Mouse (Mus musculus) embryonic facial prominence, embryonic 10.5 days (tissue): Measurements from ENCODE around the gene Pdp2. TPM values are rescaled to one million over a fixed set of nuclear protein-coding genes. Genes with fewer than 3 reads are reported as not detected.
"Not testable (repeated sequence)": the region's sequence is repeated elsewhere in the genome, so short reads cannot be mapped to it uniquely, and the experiment has no call there.

Experiments used
- DNase-seq: peaks from one replicate; pipeline ENCODE4 v3.0.0-alpha.2; 2017; ENCODE audit warnings: low spot score
- H3K27ac ChIP-seq: fragments of 300-500 bp; sonication (generic); replicated peaks from 2 replicates; pipeline ENCODE4 v1.5.1; 2016; ENCODE audit warnings: mild to moderate bottlenecking
- H3K27me3 ChIP-seq: fragments of 300-500 bp; sonication (generic); replicated peaks from 2 replicates; pipeline ENCODE4 v1.6.1; 2016; ENCODE audit warnings: low read depth, mild to moderate bottlenecking; ENCODE audit not compliant: poor library complexity, severe bottlenecking
- H3K36me3 ChIP-seq: fragments of 300-500 bp; sonication (generic); replicated peaks from 2 replicates; pipeline ENCODE4 v1.6.1; 2016; ENCODE audit warnings: mild to moderate bottlenecking, moderate library complexity
- H3K4me1 ChIP-seq: fragments of 300-500 bp; sonication (generic); 2 replicates; pipeline ENCODE4 v1.6.1; 2016
- H3K4me3 ChIP-seq: fragments of 300-500 bp; sonication (generic); 2 replicates; pipeline ENCODE4 v1.5.1; 2016; ENCODE audit warnings: mild to moderate bottlenecking, moderate library complexity
- H3K9me3 ChIP-seq: fragments of 300-500 bp; sonication (generic); 2 replicates; pipeline ENCODE4 v1.6.1; 2016; ENCODE audit warnings: mild to moderate bottlenecking
- WGBS: fragments of 180-500 bp; shearing (Covaris S2); methylation state at CpG from one replicate; pipeline ENCODE4 v1.1.7; 2016; 5-methylcytosine and 5-hydroxymethylcytosine counted together
- polyA plus RNA-seq: library from polyadenylated mRNA; unstranded; fragments of >200 nt; fragmentation: Nextera tagmentation; extraction: Ambion mirVana; gene quantifications from 2 replicates; pipeline ENCODE4 v1.2.1, GENCODE M21; 2016

Gene Pdp2
- polyA plus RNA-seq, 1 experiment from 2014 or later = 15.4 TPM

GRCm38 (mm10) chr8:104577606-104578005 lies 13.6 kb upstream of the Pdp2 start:
- not testable (repeated sequence) for H3K27me3 ChIP-seq, H3K9me3 ChIP-seq, H3K4me1 ChIP-seq, H3K27ac ChIP-seq, H3K36me3 ChIP-seq, DNase-seq, H3K4me3 ChIP-seq
- WGBS = 80% methylated on average over 17 of the region's 17 CpGs

GRCm38 (mm10) chr8:104584522-104584921 lies 6.7 kb upstream of the Pdp2 start:
- WGBS = 59% methylated on average over 1 of the region's 1 CpGs

GRCm38 (mm10) chr8:104590284-104590683 lies 967 bp upstream of the Pdp2 start:
- no peaks in the 10 kb centered on the region for H3K27me3 ChIP-seq
- peaks cover 18% of the 10 kb centered on the region for H3K4me1 ChIP-seq
- DNase-seq = no peak
- no peak overlapping the region for H3K4me3 ChIP-seq
- no peaks in the 10 kb centered on the region for H3K9me3 ChIP-seq
- 92% methylated on average over 3 of the region's 3 CpGs for WGBS
- H3K36me3 ChIP-seq = peaks cover 21% of the 10 kb centered on the region
- no peak overlapping the region for H3K27ac ChIP-seq

More at GRCm38 (mm10) chr8:104584522-104584921, 6.7 kb upstream of the Pdp2 start:
- no peaks in the 10 kb centered on the region for H3K4me1 ChIP-seq
- no peaks in the 10 kb centered on the region for H3K27me3 ChIP-seq
- H3K4me3 ChIP-seq = no peak overlapping the region
- H3K9me3 ChIP-seq = peaks cover 9% of the 10 kb centered on the region; the same call in 1 of the 2 replicates
- H3K27ac ChIP-seq = no peak overlapping the region
- H3K36me3 ChIP-seq = no peaks in the 10 kb centered on the region
- no peak for DNase-seq

- H3K27me3 ChIP-seq = no peaks in the 10 kb centered on the region
- peaks cover 36% of the 10 kb centered on the region for H3K36me3 ChIP-seq
- H3K27ac ChIP-seq = peak overlapping the region; percentile 87
- 2% methylated on average over 9 of the region's 9 CpGs for WGBS
- H3K9me3 ChIP-seq = no peaks in the 10 kb centered on the region
- no peak for DNase-seq
- peak overlapping the region; percentile 87 for H3K4me3 ChIP-seq
- peaks cover 18% of the 10 kb centered on the region for H3K4me1 ChIP-seq
Observed at GRCm38 (mm10) chr8:104591856-104592255, 605 bp downstream of the Pdp2 start.

GRCm38 (mm10) chr8:104592566-104592965 lies 1.3 kb downstream of the Pdp2 start:
- 82% methylated on average over 6 of the region's 6 CpGs for WGBS
- Histone ChIP-seq H3K4me3 (peak overlapping the region; percentile 87), H3K27ac (no peak overlapping the region), H3K4me1 (peaks cover 18% of the 10 kb centered on the region), H3K36me3 (peaks cover 39% of the 10 kb centered on the region), H3K27me3 (no peaks in the 10 kb centered on the region), H3K9me3 (no peaks in the 10 kb centered on the region)
- DNase-seq = no peak

- Histone ChIP-seq H3K36me3 (peaks cover 43% of the 10 kb centered on the region), H3K4me3 (no peak overlapping the region), H3K9me3 (no peaks in the 10 kb centered on the region), H3K27ac (no peak overlapping the region), H3K27me3 (no peaks in the 10 kb centered on the region), H3K4me1 (peaks cover 18% of the 10 kb centered on the region)
- 96% methylated on average over 31 of the region's 31 CpGs for WGBS
- no peak for DNase-seq
Observed at GRCm38 (mm10) chr8:104593536-104594325, 2.5 kb downstream of the Pdp2 start.

GRCm38 (mm10) chr8:104594611-104595362 lies 3.5 kb downstream of the Pdp2 start:
- Histone ChIP-seq H3K36me3 (peaks cover 43% of the 10 kb centered on the region), H3K27me3 (no peaks in the 10 kb centered on the region), H3K4me1 (peaks cover 18% of the 10 kb centered on the region), H3K4me3 (no peak overlapping the region), H3K9me3 (no peaks in the 10 kb centered on the region), H3K27ac (no peak overlapping the region)
- DNase-seq = no peak
- WGBS = 94% methylated on average over 19 of the region's 19 CpGs

- Histone ChIP-seq H3K27ac (no peak overlapping the region), H3K36me3 (peaks cover 43% of the 10 kb centered on the region), H3K27me3 (no peaks in the 10 kb centered on the region), H3K9me3 (no peaks in the 10 kb centered on the region), H3K4me1 (peaks cover 14% of the 10 kb centered on the region), H3K4me3 (no peak overlapping the region)
- no peak for DNase-seq
- whole genome bisulfite sequencing = 88% methylated on average over 21 of the region's 21 CpGs
Observed at GRCm38 (mm10) chr8:104595773-104596536, 4.7 kb downstream of the Pdp2 start.

GRCm38 (mm10) chr8:104597656-104598055 lies 6.4 kb downstream of the Pdp2 start:
- 86% methylated on average over 6 of the region's 6 CpGs for WGBS
- Histone ChIP-seq H3K4me3 (no peak overlapping the region), H3K9me3 (no peaks in the 10 kb centered on the region), H3K36me3 (peaks cover 43% of the 10 kb centered on the region), H3K27me3 (peaks cover 5% of the 10 kb centered on the region), H3K27ac (no peak overlapping the region), H3K4me1 (peaks cover 15% of the 10 kb centered on the region)
- no peak for DNase-seq

- H3K9me3 ChIP-seq = no peaks in the 10 kb centered on the region
- H3K27ac ChIP-seq = no peak overlapping the region
- H3K36me3 ChIP-seq = peaks cover 40% of the 10 kb centered on the region
- H3K4me1 ChIP-seq = peaks cover 20% of the 10 kb centered on the region
- WGBS = 74% methylated on average over 6 of the region's 6 CpGs
- no peak overlapping the region for H3K4me3 ChIP-seq
- DNase-seq = no peak
- H3K27me3 ChIP-seq = peaks cover 5% of the 10 kb centered on the region
Observed at GRCm38 (mm10) chr8:104598496-104598895, 7.2 kb downstream of the Pdp2 start.

- H3K4me1 ChIP-seq = peaks cover 23% of the 10 kb centered on the region
- H3K27ac ChIP-seq = peak overlapping the region; percentile 66
- peaks cover 11% of the 10 kb centered on the region for H3K36me3 ChIP-seq
- WGBS = 26% methylated on average over 7 of the region's 7 CpGs
- H3K9me3 ChIP-seq = no peaks in the 10 kb centered on the region
- H3K4me3 ChIP-seq = peak overlapping the region; percentile 45
- no peak for DNase-seq
- peaks cover 5% of the 10 kb centered on the region for H3K27me3 ChIP-seq
Observed at GRCm38 (mm10) chr8:104601386-104601785, 10.1 kb downstream of the Pdp2 start.

GRCm38 (mm10) chr8:104601941-104602371 lies 10.7 kb downstream of the Pdp2 start:
- Histone ChIP-seq H3K36me3 (peaks cover 5% of the 10 kb centered on the region; the same call in 1 of the 2 replicates), H3K27me3 (peaks cover 5% of the 10 kb centered on the region), H3K9me3 (no peaks in the 10 kb centered on the region), H3K27ac (no peak overlapping the region), H3K4me1 (peaks cover 27% of the 10 kb centered on the region), H3K4me3 (peak overlapping the region; percentile 45)
- under 1% methylated on average over 12 of the region's 12 CpGs for WGBS
- peak; percentile 52 for DNase-seq
